Mouse (Mus musculus): ENCODE measurements around the gene Hist1h2br. TPM values are rescaled to one million over a fixed set of nuclear protein-coding genes. Genes with fewer than 3 reads are reported as not detected.

The Hist1h2br gene
- total RNA-seq, 2 experiments from 2014 or later = 19.2 to 22.2 TPM

Small RNA genes lying within 50 kb of the gene (microRNA-seq; reads per million reads assigned to microRNA genes)
- gene Gm19658 = 0 reads per million in 2 experiments
- gene Gm44346 = 0 reads per million in 2 experiments
- 0 reads per million in 2 experiments for gene Gm44466

Other genes starting within 250 kb of the Hist1h2br start
- gene Olfr1362, start 219.7 kb upstream of the Hist1h2br start, total RNA-seq (2021) = not detected
- not detected for gene Olfr11, start 191.2 kb upstream of the Hist1h2br start, total RNA-seq (2021)
- not detected for gene Olfr1361, start 170.4 kb upstream of the Hist1h2br start, total RNA-seq (2021)
- not detected for gene Olfr1360, start 156.3 kb upstream of the Hist1h2br start, total RNA-seq (2021)
- gene Olfr1359, start 135.6 kb upstream of the Hist1h2br start, total RNA-seq (2021) = not detected
- 10 to 100 TPM; 10.7 to 18.2 TPM for gene Hist1h2bl, start 117.6 kb upstream of the Hist1h2br start, total RNA-seq (2021)
- 1 to 10 TPM; 3.3 to 8.8 TPM for gene Hist1h2ai, start 117.3 kb upstream of the Hist1h2br start, total RNA-seq (2021)
- 10 to 100 TPM; 12.6 to 15.0 TPM for gene Hist1h3h, start 116.1 kb upstream of the Hist1h2br start, total RNA-seq (2021)
- gene Hist1h2bm, start 111.7 kb upstream of the Hist1h2br start, total RNA-seq (2021) = 1 to 10 TPM; 2.0 to 3.5 TPM
- gene Hist1h4j, start 98.7 kb upstream of the Hist1h2br start, total RNA-seq (2021) = 1 to 10 TPM; 2.0 to 3.2 TPM
- gene Hist1h4k, start 83.2 kb upstream of the Hist1h2br start, total RNA-seq (2021) = 10 to 100 TPM; 27.0 to 38.7 TPM
- 1 to 10 TPM; 2.1 to 4.8 TPM for gene Hist1h2ak, start 79.9 kb upstream of the Hist1h2br start, total RNA-seq (2021)
- gene Hist1h2bn, start 79.6 kb upstream of the Hist1h2br start, total RNA-seq (2021) = 1 to 10 TPM; 6.9 to 9.3 TPM
- 1 to 10 TPM; 4.7 to 6.6 TPM for gene Hist1h1b, start 53.1 kb upstream of the Hist1h2br start, total RNA-seq (2021)
- gene Hist1h3i, start 50.4 kb upstream of the Hist1h2br start, total RNA-seq (2021) = 10 to 100 TPM; 11.9 to 24.7 TPM
- 1 to 10 TPM; 1.0 to 2.0 TPM for gene Hist1h2an, start 46.5 kb upstream of the Hist1h2br start, total RNA-seq (2021)
- gene Hist1h2bp, start 46.3 kb upstream of the Hist1h2br start, total RNA-seq (2021) = 1 to 10 TPM; 3.8 to 6.5 TPM
- 10 to 100 TPM; 18.8 to 22.7 TPM for gene Hist1h2bq, start 23.5 kb upstream of the Hist1h2br start, total RNA-seq (2021)
- 1 to 10 TPM in 1 of 2 experiments, under 1 TPM in 1; 0.81 to 6.5 TPM for gene Hist1h2ao, start 23.3 kb upstream of the Hist1h2br start, total RNA-seq (2021)
- 10 to 100 TPM; 61.4 to 75.8 TPM for gene Hist1h4m, start 22.0 kb upstream of the Hist1h2br start, total RNA-seq (2021)
- gene Hist1h4n, start 1.5 kb upstream of the Hist1h2br start, total RNA-seq (2021) = not detected
- 10 to 100 TPM; 11.5 to 14.3 TPM for gene Hist1h2ap, start 236 bp upstream of the Hist1h2br start, total RNA-seq (2021)
- gene Zfp184, start 111.4 kb downstream of the Hist1h2br start, total RNA-seq (2021) = under 1 TPM; 0.26 to 0.30 TPM
- gene Pom121l2, start 147.5 kb downstream of the Hist1h2br start, total RNA-seq (2021) = not detected
- gene Prss16, start 176.0 kb downstream of the Hist1h2br start, total RNA-seq (2021) = 1 to 10 TPM in 1 of 2 experiments, not detected in 1; 5.4 TPM
- 10 to 100 TPM; 12.2 to 13.3 TPM for gene Hist1h2ah, start 201.8 kb downstream of the Hist1h2br start, total RNA-seq (2021)
- gene Hist1h2bk, start 202.1 kb downstream of the Hist1h2br start, total RNA-seq (2021) = 10 to 100 TPM; 10.8 to 26.5 TPM
- gene Hist1h4i, start 207.6 kb downstream of the Hist1h2br start, total RNA-seq (2021) = 10 to 100 TPM; 28.7 to 30.9 TPM
- gene Hist1h2ag, start 209.2 kb downstream of the Hist1h2br start, total RNA-seq (2021) = 10 to 100 TPM in 1 of 2 experiments, 1 to 10 TPM in 1; 8.7 to 11.6 TPM
- 1 to 10 TPM; 7.6 to 8.9 TPM for gene Hist1h2bj, start 209.5 kb downstream of the Hist1h2br start, total RNA-seq (2021)